Mouse (Mus musculus) MN1 (cell line): ENCODE results near the gene 6430571L13Rik.

Experiments
- DNase-seq: peaks from one replicate; pipeline ENCODE4 v3.0.0-alpha.2; 2016; ENCODE audit warnings: low spot score

The 6430571L13Rik gene

GRCm38 (mm10) chr9:107384396-107384795, 44.0 kb downstream of the 6430571L13Rik start:
- DNase-seq = no peak

- no peak for DNase-seq
These were observed 46.3 kb downstream of the 6430571L13Rik start for GRCm38 (mm10) chr9:107386722-107387121.

- DNase-seq = no peak
These were observed 47.3 kb downstream of the 6430571L13Rik start for GRCm38 (mm10) chr9:107387708-107388107.

DNA sequence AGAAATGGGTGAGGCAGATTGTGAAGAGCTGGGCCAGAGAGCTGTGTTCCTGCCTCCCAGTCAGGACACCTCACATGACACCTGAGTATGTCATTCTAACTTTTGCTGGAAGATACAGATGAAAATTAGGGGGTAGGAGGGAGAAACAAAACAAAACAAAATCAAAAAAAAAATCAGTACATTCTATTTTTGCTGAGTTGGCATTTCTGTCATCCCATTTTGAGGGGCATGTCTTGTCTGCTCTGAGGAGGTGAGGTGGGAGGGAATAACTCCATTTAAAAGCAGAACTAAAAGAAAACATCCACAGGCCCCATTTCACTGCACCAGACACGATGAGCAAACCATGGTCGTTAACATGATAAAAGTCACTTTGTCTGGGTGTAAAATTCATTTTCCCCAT, 47.9 kb downstream of the 6430571L13Rik start:
- no peak for DNase-seq

DNA sequence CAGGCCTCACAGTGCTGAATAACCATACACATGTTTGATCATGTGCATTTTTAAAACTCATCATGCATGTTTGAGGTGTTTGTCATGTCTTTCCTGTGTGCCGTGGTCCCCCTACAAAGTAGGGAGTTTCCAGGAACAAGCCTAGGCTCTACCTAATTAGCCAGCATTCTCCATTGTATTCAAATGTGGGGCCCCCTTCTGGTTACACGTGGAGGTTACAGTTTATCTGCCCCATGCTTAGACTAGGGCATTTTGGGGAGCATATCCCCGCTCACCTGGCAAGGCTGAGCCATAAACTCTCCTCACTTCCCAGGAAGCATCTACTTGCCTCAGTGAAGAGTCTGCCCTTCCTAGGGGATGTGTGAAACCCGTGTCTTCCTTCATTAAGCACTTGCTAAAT, 56.0 kb downstream of the 6430571L13Rik start:
- no peak for DNase-seq

GRCm38 (mm10) chr9:107398968-107399367, 58.6 kb downstream of the 6430571L13Rik start:
- no peak for DNase-seq

GRCm38 (mm10) chr9:107399491-107399971, 59.1 kb downstream of the 6430571L13Rik start, which contains the start of gene Cacna2d2:
Gene Cacna2d2, plus strand, starts transcription at chr9:107399612.
- DNase-seq = no peak

GRCm38 (mm10) chr9:107400060-107400511, 59.7 kb downstream of the 6430571L13Rik start:
- no peak for DNase-seq

DNA sequence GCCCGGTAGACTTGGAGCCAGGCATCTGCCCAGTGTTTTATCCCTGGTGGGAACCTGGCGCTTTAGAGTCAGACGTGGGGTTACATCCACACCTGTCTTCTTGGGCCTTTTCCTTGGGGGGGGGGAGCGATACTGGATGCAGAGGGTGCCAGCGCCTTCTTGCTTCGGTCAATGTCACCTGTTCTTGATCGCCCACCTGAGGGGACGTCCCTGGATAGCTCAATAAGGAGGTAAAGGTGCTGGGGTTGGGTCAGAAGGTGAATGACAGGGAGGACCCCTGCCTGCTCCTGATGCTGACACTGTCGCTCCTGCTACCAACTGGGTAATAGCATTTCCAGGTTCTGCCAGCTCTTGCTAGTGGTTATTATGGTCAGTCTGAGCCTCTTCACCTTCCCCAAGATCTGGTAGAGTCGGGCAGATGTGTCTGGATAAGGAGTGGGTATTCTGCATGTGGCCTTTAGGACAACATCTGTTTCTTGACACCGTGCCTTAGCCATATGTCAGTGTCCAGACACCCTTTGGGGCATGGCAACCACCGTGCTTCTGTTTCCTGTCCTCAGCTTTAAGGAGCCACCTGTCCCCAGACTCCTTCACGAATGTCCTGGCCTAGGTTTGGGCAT, 60.4 kb downstream of the 6430571L13Rik start:
- no peak for DNase-seq
